ENCODE assay signal across 25 mouse cellular contexts in the genomic region with DNA sequence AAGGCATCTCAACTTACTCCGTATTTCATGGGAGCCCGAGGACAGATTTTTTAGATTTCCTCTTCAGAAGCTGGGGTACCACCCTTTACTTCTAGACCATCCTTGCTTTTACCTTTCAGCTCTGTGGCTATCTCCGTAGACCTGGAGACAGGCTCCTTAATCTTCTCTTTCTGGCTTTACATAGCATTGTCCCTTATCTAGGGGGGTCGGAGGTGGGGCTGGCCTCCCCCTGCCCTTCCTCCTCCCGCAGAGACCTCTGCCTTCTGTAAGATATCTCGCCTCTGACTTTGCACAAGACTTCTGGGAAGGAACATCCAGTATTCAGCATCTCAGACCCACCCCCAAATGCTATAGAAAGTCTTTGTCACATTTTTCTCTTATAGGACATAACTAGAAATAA.
DNase-seq lines count a peak whose midpoint lies in the region; ATAC-seq and TF ChIP-seq lines count a peak whose summit lies in the region.
"Had no signal": no experiment of that assay in that cellular context is flagged by ENCODE, and none has a peak within 500 bp of the region (broad histone marks: within the 10 kb centered on the region; RNA-seq: fewer than 3 reads in every experiment).

No protein-coding gene starts in this region.

- H3K4me3 ChIP-seq in heart, embryonic 11.5 days (ENCODE audit: low read depth, low read length): no peak overlapping the region
- no peak overlapping the region for H3K4me3 ChIP-seq in liver, embryonic 13.5 days (replicated peaks)
- H3K4me3 ChIP-seq in liver, postnatal 0 days (ENCODE audit: low read depth, low read length): no peak overlapping the region
- H3K4me3 ChIP-seq in stomach, postnatal 0 days (ENCODE audit: low read depth, low read length): no peak overlapping the region
- H3K4me3 ChIP-seq: embryonic facial prominence, embryonic 12.5 days; embryonic facial prominence, embryonic 15.5 days had no signal

- no peak overlapping the region; the same call in 1 of the 2 replicates for H3K4me2 ChIP-seq in heart, embryonic 11.5 days
- H3K4me2 ChIP-seq in liver, embryonic 13.5 days: peak overlapping the region; percentile 45
- H3K4me2 ChIP-seq in liver, postnatal 0 days (ENCODE audit: low read depth, low read length): peak overlapping the region; percentile 26; the same call in 1 of the 2 replicates
- no peak overlapping the region for H3K4me2 ChIP-seq in stomach, postnatal 0 days (replicated peaks; ENCODE audit: low read depth)
- H3K4me2 ChIP-seq: embryonic facial prominence, embryonic 12.5 days; embryonic facial prominence, embryonic 15.5 days; hindbrain, embryonic 14.5 days had no signal

- 51% methylated on average over 6 of the region's 6 CpGs for WGBS in heart, embryonic 11.5 days (ENCODE audit: insufficient replicate concordance)
- 14% methylated on average over 6 of the region's 6 CpGs for WGBS in liver, embryonic 13.5 days (ENCODE audit: insufficient replicate concordance)
- WGBS in liver, postnatal 0 days (ENCODE audit: insufficient replicate concordance): 50% methylated on average over 6 of the region's 6 CpGs
- WGBS in stomach, postnatal 0 days: 72% methylated on average over 6 of the region's 6 CpGs

- H3K27me3 ChIP-seq in heart, embryonic 11.5 days (ENCODE audit: control insufficient read depth, insufficient read depth, low read length): no peaks in the 10 kb centered on the region
- no peaks in the 10 kb centered on the region for H3K27me3 ChIP-seq in liver, embryonic 13.5 days
- H3K27me3 ChIP-seq in liver, postnatal 0 days (ENCODE audit: insufficient read depth, low read length): no peaks in the 10 kb centered on the region
- H3K27me3 ChIP-seq in stomach, postnatal 0 days (ENCODE audit: control insufficient read depth, insufficient read depth, low read length): no peaks in the 10 kb centered on the region
- H3K27me3 ChIP-seq: CH12.LX; embryonic facial prominence, embryonic 12.5 days; embryonic facial prominence, embryonic 15.5 days; Patski had no signal

- no peak overlapping the region for H3K9ac ChIP-seq in heart, embryonic 11.5 days (ENCODE audit: low read depth, low read length)
- H3K9ac ChIP-seq in liver, embryonic 13.5 days: peak overlapping the region; percentile 31
- no peak overlapping the region for H3K9ac ChIP-seq in liver, postnatal 0 days (replicated peaks)
- no peak overlapping the region for H3K9ac ChIP-seq in stomach, postnatal 0 days (ENCODE audit: low read length)
- H3K9ac ChIP-seq: embryonic facial prominence, embryonic 12.5 days; embryonic facial prominence, embryonic 15.5 days; forebrain, postnatal 0 days; hindbrain, embryonic 14.5 days had no signal

- H3K36me3 ChIP-seq in heart, embryonic 11.5 days (ENCODE audit: control insufficient read depth, insufficient read depth, low read length): no peaks in the 10 kb centered on the region
- H3K36me3 ChIP-seq in liver, embryonic 13.5 days: peaks cover 26% of the 10 kb centered on the region
- peaks cover 18% of the 10 kb centered on the region for H3K36me3 ChIP-seq in liver, postnatal 0 days (replicated peaks; ENCODE audit: insufficient read depth, low read length)
- no peaks in the 10 kb centered on the region for H3K36me3 ChIP-seq in stomach, postnatal 0 days (ENCODE audit: control insufficient read depth, insufficient read depth, low read length)

- peak overlapping the region; percentile 12; the same call in 1 of the 2 replicates for H3K27ac ChIP-seq in heart, embryonic 11.5 days (ENCODE audit: low read depth, low read length)
- H3K27ac ChIP-seq in liver, embryonic 13.5 days: peak overlapping the region; percentile 86
- 0 out of 2 replicates have a peak overlapping the region, but pooled peaks have one; percentile 24 for H3K27ac ChIP-seq in liver, postnatal 0 days (ENCODE audit: low read depth)
- no peak overlapping the region for H3K27ac ChIP-seq in stomach, postnatal 0 days (replicated peaks)
- H3K27ac ChIP-seq: embryonic facial prominence, embryonic 12.5 days; embryonic facial prominence, embryonic 15.5 days; hindbrain, embryonic 14.5 days; hindbrain, postnatal 0 days had no signal

- no peak for ATAC-seq in heart, embryonic 11.5 days (replicated peaks; ENCODE audit: insufficient number of reproducible peaks, low FRiP score, low TSS enrichment)
- peak; percentile 72 for ATAC-seq in liver, embryonic 13.5 days (ENCODE audit: low read depth)
- ATAC-seq in liver, postnatal 0 days: no peak
- no peak for ATAC-seq in stomach, postnatal 0 days (ENCODE audit: low FRiP score, low TSS enrichment)
- ATAC-seq: forebrain, embryonic 14.5 days; forebrain, postnatal 0 days; hindbrain, postnatal 0 days; Patski had no signal

- no peaks in the 10 kb centered on the region for H3K9me3 ChIP-seq in heart, embryonic 11.5 days (replicated peaks; ENCODE audit: control insufficient read depth, low read length)
- H3K9me3 ChIP-seq in liver, embryonic 13.5 days (replicated peaks): no peaks in the 10 kb centered on the region
- H3K9me3 ChIP-seq in liver, postnatal 0 days (ENCODE audit: low read length): no peaks in the 10 kb centered on the region
- H3K9me3 ChIP-seq in stomach, postnatal 0 days (ENCODE audit: control insufficient read depth, low read length): no peaks in the 10 kb centered on the region
- H3K9me3 ChIP-seq: embryonic facial prominence, embryonic 12.5 days; embryonic facial prominence, embryonic 15.5 days; G1E had no signal

- no peak for DNase-seq in heart, postnatal 4 days
- no peak for DNase-seq in liver, embryonic 13.5 days
- DNase-seq in liver, postnatal 0 days: no peak
- no peak for DNase-seq in urinary bladder, postnatal 4 days (ENCODE audit: low spot score in 2 of 2)
- DNase-seq in frontal cortex, adult 2 months (ENCODE audit: extremely low spot score in 1 of 2, low spot score in 1 of 2): no peak
- DNase-seq in stomach, postnatal 0 days (ENCODE audit: low spot score): no peak
- DNase-seq: adrenal gland, postnatal 10 days; adrenal gland, postnatal 36 days; B cell, adult 2 months; cerebellum, adult 18-20 months; cerebellum, adult 9-10 months; cerebellum, postnatal 14 days; forebrain, postnatal 0 days; gastrocnemius, postnatal 25 days; heart, adult 18-20 months; heart, postnatal 36 days had no signal

- no peak for TF ChIP-seq CTCF in liver, postnatal 0 days (IDR thresholded peaks at IDR 0.05; ENCODE audit: low read depth)
- no peak for TF ChIP-seq CTCF in stomach, postnatal 0 days (IDR thresholded peaks at IDR 0.05; ENCODE audit: low read depth)

- H3K4me1 ChIP-seq in heart, embryonic 11.5 days (ENCODE audit: control insufficient read depth, insufficient read depth, low read length): peaks cover 37% of the 10 kb centered on the region
- peaks cover 76% of the 10 kb centered on the region for H3K4me1 ChIP-seq in liver, embryonic 13.5 days (replicated peaks)
- H3K4me1 ChIP-seq in liver, postnatal 0 days (ENCODE audit: insufficient read depth): peaks cover 63% of the 10 kb centered on the region
- H3K4me1 ChIP-seq in stomach, postnatal 0 days (replicated peaks; ENCODE audit: control insufficient read depth, insufficient read depth): peaks cover 7% of the 10 kb centered on the region

- TF ChIP-seq EP300 in liver, postnatal 0 days (IDR thresholded peaks at IDR 0.05; ENCODE audit: low read depth): no peak
- no peak for TF ChIP-seq EP300 in stomach, postnatal 0 days (optimal IDR thresholded peaks at IDR 0.05)

Comparison
In these comparisons a context has a peak if more than half of its experiments do, and no peak if none do; other contexts are left out.
1. H3K4me2 ChIP-seq: peak in liver, embryonic 13.5 days (single experiment) and liver, postnatal 0 days (single experiment); none in heart, embryonic 11.5 days (single experiment) and stomach, postnatal 0 days (single experiment).